Mouse (Mus musculus) frontal cortex, adult (tissue): Measurements from ENCODE around the gene Rfx2.
A peak's percentile ranks its signal among the peaks of the same experiment; 100 is the strongest.

ENCODE experiments used
- ATAC-seq: cut with Nextera tagmentation; 2 replicates; pipeline ENCODE4 v1.9.2; 2017; ENCODE audit warnings: mild to moderate bottlenecking, moderate library complexity, mixed read lengths; ENCODE audit not compliant: low TSS enrichment

Rfx2 gene

GRCm38 (mm10) chr17:56833381-56833780, 2.6 kb upstream of the Rfx2 start:
- ATAC-seq = no peak

- ATAC-seq = no peak
Measured at GRCm38 (mm10) chr17:56832918-56833317, 2.1 kb upstream of the Rfx2 start.

- peak; percentile 99 for ATAC-seq
Measured at GRCm38 (mm10) chr17:56831111-56831816, 451 bp upstream of the Rfx2 start.

GRCm38 (mm10) chr17:56829795-56830194, 1.0 kb downstream of the Rfx2 start:
- ATAC-seq = no peak

GRCm38 (mm10) chr17:56829171-56829570, 1.6 kb downstream of the Rfx2 start:
- ATAC-seq = no peak

GRCm38 (mm10) chr17:56826718-56827117, 4.1 kb downstream of the Rfx2 start:
- ATAC-seq = peak; percentile 36; the same call in 1 of the 2 replicates

GRCm38 (mm10) chr17:56823352-56823751, 7.5 kb downstream of the Rfx2 start:
- ATAC-seq = no peak

- no peak for ATAC-seq
Measured at GRCm38 (mm10) chr17:56822380-56822779, 8.4 kb downstream of the Rfx2 start.

- ATAC-seq = peak; percentile 57; the same call in 1 of the 2 replicates
Measured at GRCm38 (mm10) chr17:56819694-56820111, 11.1 kb downstream of the Rfx2 start.

- no peak for ATAC-seq
Measured at GRCm38 (mm10) chr17:56819032-56819545, 11.7 kb downstream of the Rfx2 start.

GRCm38 (mm10) chr17:56818067-56818636, 12.7 kb downstream of the Rfx2 start:
- ATAC-seq = no peak

- ATAC-seq = no peak
Measured at GRCm38 (mm10) chr17:56815057-56815345, 15.8 kb downstream of the Rfx2 start.

GRCm38 (mm10) chr17:56814316-56815056, 16.3 kb downstream of the Rfx2 start:
- peak; percentile 90 for ATAC-seq

- ATAC-seq = no peak
Measured at GRCm38 (mm10) chr17:56810245-56810644, 20.6 kb downstream of the Rfx2 start.

- peak; percentile 97 for ATAC-seq
Measured at GRCm38 (mm10) chr17:56808518-56808917, 22.3 kb downstream of the Rfx2 start.

GRCm38 (mm10) chr17:56805784-56806183, 25.0 kb downstream of the Rfx2 start:
- ATAC-seq = no peak

- ATAC-seq = no peak
Measured at GRCm38 (mm10) chr17:56804952-56805351, 25.9 kb downstream of the Rfx2 start.

GRCm38 (mm10) chr17:56802065-56802464, 28.7 kb downstream of the Rfx2 start:
- ATAC-seq = no peak

GRCm38 (mm10) chr17:56799276-56799675, 31.5 kb downstream of the Rfx2 start:
- no peak for ATAC-seq

GRCm38 (mm10) chr17:56793614-56794319, 37.0 kb downstream of the Rfx2 start:
- no peak for ATAC-seq

GRCm38 (mm10) chr17:56792588-56792987, 38.2 kb downstream of the Rfx2 start:
- no peak for ATAC-seq

GRCm38 (mm10) chr17:56789286-56789685, 41.5 kb downstream of the Rfx2 start:
- ATAC-seq = no peak
